Mouse (Mus musculus) neural tube, embryonic 15.5 days (tissue): ENCODE measurements around the gene Fbxo11. TPM values are rescaled to one million over a fixed set of nuclear protein-coding genes. Genes with fewer than 3 reads are reported as not detected.
"Not testable (repeated sequence)": the region's sequence is repeated elsewhere in the genome, so short reads cannot be mapped to it uniquely, and the experiment has no call there.

ENCODE experiments used
- ATAC-seq: fragments of 200-750 bp; cut with Nextera tagmentation; 2 replicates; pipeline ENCODE4 v1.8.0; 2017; ENCODE audit warnings: mild to moderate bottlenecking, moderate TSS enrichment, moderate library complexity; ENCODE audit not compliant: low FRiP score
- H3K27ac ChIP-seq: fragments of 300-500 bp; sonication (generic); replicated peaks from 2 replicates; pipeline ENCODE4 v1.5.1; 2015; ENCODE audit warnings: mild to moderate bottlenecking, inconsistent platforms
- H3K27me3 ChIP-seq: fragments of 300-500 bp; sonication (generic); replicated peaks from 2 replicates; pipeline ENCODE4 v1.6.1; 2015; ENCODE audit warnings: inconsistent platforms
- H3K36me3 ChIP-seq: fragments of 300-500 bp; sonication (generic); 2 replicates; pipeline ENCODE4 v1.6.1; 2015; ENCODE audit warnings: inconsistent platforms
- H3K4me1 ChIP-seq: fragments of 300-500 bp; sonication (generic); 2 replicates; pipeline ENCODE4 v1.6.1; 2015; ENCODE audit warnings: inconsistent platforms
- H3K4me2 ChIP-seq: fragments of 300-500 bp; sonication (generic); 2 replicates; pipeline ENCODE4 v1.6.1; 2015; ENCODE audit warnings: inconsistent platforms, mild to moderate bottlenecking, moderate library complexity
- H3K4me3 ChIP-seq: fragments of 300-500 bp; sonication (generic); replicated peaks from 2 replicates; pipeline ENCODE4 v1.5.1; 2015; ENCODE audit warnings: mild to moderate bottlenecking, inconsistent platforms
- H3K9ac ChIP-seq: fragments of 300-500 bp; sonication (generic); replicated peaks from 2 replicates; pipeline ENCODE4 v1.6.1; 2015; ENCODE audit warnings: mild to moderate bottlenecking, inconsistent platforms
- H3K9me3 ChIP-seq: fragments of 300-500 bp; sonication (generic); replicated peaks from 2 replicates; pipeline ENCODE4 v1.6.1; 2016; ENCODE audit warnings: inconsistent platforms
- WGBS: fragments of 180-500 bp; shearing (Covaris S2); methylation state at CpG from one replicate; pipeline ENCODE4 v1.1.7; 2015; ENCODE audit warnings: mixed read lengths; 5-methylcytosine and 5-hydroxymethylcytosine counted together
- polyA plus RNA-seq: library from polyadenylated mRNA; unstranded; fragments of >200 nt; fragmentation: Nextera tagmentation; extraction: Ambion mirVana; gene quantifications from 2 replicates; pipeline ENCODE4 v1.2.1, GENCODE M21; 2015

Gene Fbxo11
- polyA plus RNA-seq, 1 experiment from 2014 or later: 28.4 TPM

DNA sequence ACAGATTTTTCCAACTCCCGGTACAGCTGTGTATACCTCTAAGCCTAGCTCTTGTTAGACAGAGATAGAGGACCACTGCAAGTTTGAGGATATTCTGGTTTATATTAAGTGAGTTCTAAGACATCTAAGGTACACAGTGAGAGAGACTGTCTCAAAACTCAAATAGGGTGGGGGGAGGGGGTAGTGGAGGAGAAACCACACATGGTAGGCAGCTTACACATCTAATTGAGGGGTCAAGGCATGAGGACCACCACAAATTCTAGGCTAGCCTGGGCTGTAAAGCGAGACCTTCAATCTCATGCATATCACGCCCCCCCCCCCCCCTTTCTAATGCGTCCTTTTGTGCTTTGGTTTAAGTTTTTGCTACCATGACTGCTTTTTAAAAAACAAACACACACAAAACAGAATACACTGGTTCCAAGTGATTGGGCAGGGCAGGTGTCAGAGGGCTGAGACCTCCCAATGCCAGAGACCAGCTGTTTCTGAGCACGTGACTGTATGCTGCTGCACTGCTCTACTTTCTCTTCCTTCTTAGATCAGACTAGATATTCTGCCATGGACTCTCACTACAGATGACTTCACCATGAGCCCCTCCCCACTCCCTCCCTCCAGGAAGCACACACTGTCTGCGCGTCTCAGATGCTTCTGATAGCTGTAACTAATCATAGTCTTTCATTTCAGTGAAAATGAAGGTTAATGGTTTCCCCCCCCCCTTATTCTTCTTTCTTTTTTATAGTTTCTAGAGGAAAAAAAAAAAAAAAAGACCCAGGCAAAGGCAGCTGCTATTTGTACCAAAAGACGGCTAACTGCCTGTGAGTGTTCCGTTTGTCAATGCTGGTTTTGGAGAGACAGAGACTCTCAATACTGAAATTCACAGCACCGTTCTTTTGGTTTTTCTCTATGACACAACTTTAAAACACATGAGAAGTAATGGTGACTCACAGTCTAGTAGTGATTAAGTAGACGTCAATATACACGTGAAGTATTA, 22.7 kb downstream of the Fbxo11 start:
- ATAC-seq: 0 out of 2 replicates have a peak, but pooled peaks have one; percentile 37
- Histone ChIP-seq H3K4me3 (no peak overlapping the region), H3K27ac (no peak overlapping the region), H3K36me3 (0 out of 2 replicates have a peak, but pooled peaks cover 4% of the 10 kb centered on the region), H3K9ac (no peak overlapping the region), H3K4me2 (no peak overlapping the region), H3K9me3 (no peaks in the 10 kb centered on the region), H3K27me3 (no peaks in the 10 kb centered on the region), H3K4me1 (peaks cover 23% of the 10 kb centered on the region)
- WGBS: 46% methylated on average over 11 of the region's 12 CpGs

DNA sequence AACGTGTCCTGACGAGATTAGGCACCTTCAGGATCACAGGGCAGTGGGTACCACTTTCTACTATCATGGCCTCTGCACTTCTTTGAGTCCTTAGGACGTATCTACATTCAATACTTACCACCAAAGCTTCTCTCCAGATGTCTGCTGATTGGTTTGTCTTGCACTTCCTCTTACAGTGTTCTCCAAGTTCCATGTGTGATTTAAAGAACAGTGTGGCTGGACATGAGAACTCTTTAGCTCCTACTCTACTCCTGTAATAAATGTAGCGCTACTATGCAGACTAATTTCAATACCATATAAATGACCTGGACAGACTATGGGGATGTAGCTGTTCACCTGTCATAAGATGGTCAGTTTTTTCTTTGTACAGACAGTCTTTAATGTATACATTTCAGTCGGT, 24.3 kb downstream of the Fbxo11 start:
- ATAC-seq: no peak
- Histone ChIP-seq H3K27ac (no peak overlapping the region), H3K9me3 (no peaks in the 10 kb centered on the region), H3K4me3 (no peak overlapping the region), H3K4me1 (peaks cover 19% of the 10 kb centered on the region), H3K4me2 (no peak overlapping the region), H3K9ac (no peak overlapping the region), H3K36me3 (0 out of 2 replicates have a peak, but pooled peaks cover 4% of the 10 kb centered on the region), H3K27me3 (no peaks in the 10 kb centered on the region)
- 91% methylated on average over 5 of the region's 5 CpGs for WGBS

DNA sequence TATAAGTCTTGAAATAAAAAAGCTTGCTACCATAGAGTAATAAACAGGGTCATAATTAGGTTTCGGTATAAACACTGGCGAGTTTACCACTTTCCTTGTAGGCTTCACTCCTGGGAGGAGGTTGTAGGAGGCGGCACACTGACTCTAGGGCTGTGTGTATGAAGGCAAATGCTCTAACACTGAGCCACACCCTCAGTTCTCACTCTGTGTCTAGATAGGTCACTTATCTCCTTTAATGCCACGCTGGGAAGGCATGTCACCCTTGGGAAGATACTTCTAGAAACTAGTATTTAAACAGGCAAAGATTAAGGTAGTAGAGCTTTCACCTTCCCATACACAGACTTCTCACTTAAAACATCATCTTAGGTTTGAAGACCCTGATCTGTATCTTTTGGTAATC, 30.7 kb downstream of the Fbxo11 start:
- Histone ChIP-seq H3K36me3 (no peaks in the 10 kb centered on the region), H3K4me2 (no peak overlapping the region), H3K4me3 (no peak overlapping the region), H3K9me3 (no peaks in the 10 kb centered on the region), H3K27me3 (no peaks in the 10 kb centered on the region), H3K9ac (no peak overlapping the region), H3K4me1 (peaks cover 15% of the 10 kb centered on the region), H3K27ac (no peak overlapping the region)
- no peak for ATAC-seq
- WGBS: 84% methylated on average over 4 of the region's 4 CpGs

DNA sequence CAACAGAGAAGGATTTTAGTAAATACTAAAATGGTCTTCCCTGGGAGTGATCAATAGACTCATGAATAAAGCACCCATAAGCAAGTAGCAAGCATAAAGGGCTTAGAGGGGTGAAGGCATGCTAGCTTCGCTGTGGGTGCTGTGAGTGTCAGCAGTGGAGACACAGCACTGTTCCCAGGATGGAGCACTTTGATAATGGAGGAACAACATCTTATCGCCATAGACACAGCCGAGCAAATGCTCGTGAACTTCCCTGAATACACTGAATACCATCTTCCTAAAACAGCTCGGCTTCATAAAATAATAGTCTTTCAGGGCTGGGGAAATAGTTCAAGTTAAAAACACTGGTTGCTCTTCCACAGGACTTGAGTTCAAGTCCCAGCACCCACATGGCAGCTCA, 33.3 kb downstream of the Fbxo11 start:
- Histone ChIP-seq H3K9me3 (no peaks in the 10 kb centered on the region), H3K4me3 (no peak overlapping the region), H3K4me1 (peaks cover 12% of the 10 kb centered on the region), H3K9ac (no peak overlapping the region), H3K27ac (no peak overlapping the region), H3K36me3 (no peaks in the 10 kb centered on the region), H3K4me2 (no peak overlapping the region), H3K27me3 (no peaks in the 10 kb centered on the region)
- no peak for ATAC-seq
- 89% methylated on average over 5 of the region's 5 CpGs for WGBS

DNA sequence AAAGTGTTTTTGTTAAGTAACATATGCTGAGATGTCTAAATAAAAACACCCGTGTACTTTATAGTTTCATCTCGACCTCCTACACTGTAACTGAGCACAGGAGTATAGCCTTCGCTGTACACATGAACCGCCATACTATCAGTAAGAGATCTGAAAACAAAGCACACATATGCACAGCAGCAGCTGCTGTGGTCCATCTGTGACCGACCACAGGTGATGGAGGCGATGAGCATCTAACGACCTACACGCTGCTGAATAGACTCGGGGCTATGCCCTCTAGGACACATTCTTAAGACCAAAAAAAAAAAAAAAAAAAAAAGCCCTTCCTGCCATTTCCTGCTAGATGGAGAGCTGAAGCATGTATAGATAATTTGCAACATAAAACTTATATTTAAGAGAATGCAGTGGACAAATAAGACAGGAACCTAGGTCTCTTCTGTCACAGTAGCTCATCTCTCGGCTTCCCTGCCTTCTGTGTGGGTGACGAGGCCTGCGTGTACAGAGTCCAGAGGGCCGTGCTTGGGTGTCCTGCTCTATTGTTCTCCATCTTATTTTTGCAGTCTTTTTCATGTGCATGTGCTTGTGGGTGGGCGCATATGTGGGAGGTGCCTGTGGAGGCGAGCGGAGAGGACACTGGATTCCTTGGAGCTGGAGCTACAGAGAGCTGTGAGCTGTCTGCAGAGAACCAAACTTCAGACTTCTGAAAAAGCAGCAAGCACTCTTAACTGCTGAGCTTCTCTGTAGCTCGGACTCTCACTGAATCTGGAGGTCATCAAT, 35.7 kb downstream of the Fbxo11 start:
- H3K4me2 ChIP-seq: no peak overlapping the region
- no peaks in the 10 kb centered on the region for H3K36me3 ChIP-seq
- no peak for ATAC-seq
- H3K27me3 ChIP-seq: no peaks in the 10 kb centered on the region
- H3K9me3 ChIP-seq: no peaks in the 10 kb centered on the region
- peaks cover 27% of the 10 kb centered on the region for H3K4me1 ChIP-seq
- no peak overlapping the region for H3K27ac ChIP-seq
- WGBS: 79% methylated on average over 17 of the region's 17 CpGs
- H3K9ac ChIP-seq: no peak overlapping the region
- no peak overlapping the region for H3K4me3 ChIP-seq

DNA sequence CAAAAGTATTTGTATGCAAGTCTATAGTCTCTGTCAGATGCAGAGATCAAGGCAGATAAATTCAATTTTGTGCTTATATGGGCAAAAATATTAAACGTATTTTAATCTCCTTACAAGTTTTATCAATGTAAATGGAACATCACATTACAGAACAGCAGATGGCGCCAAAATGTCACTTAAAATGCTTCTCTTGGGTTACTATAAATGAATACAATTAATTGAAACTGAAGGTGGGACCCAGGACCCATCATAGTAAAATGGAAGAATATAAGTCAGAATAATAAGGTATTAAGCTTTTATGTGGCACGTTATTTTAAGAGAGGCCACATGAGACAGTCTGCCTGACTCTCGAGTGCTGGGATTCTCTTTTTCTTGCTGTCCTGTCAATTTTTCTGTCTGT, 39.9 kb downstream of the Fbxo11 start:
- H3K27me3 ChIP-seq: no peaks in the 10 kb centered on the region
- H3K9ac ChIP-seq: no peak overlapping the region
- no peak overlapping the region for H3K27ac ChIP-seq
- H3K4me1 ChIP-seq: peaks cover 19% of the 10 kb centered on the region
- no peaks in the 10 kb centered on the region for H3K9me3 ChIP-seq
- H3K36me3 ChIP-seq: no peaks in the 10 kb centered on the region
- H3K4me3 ChIP-seq: no peak overlapping the region
- 35% methylated on average over 4 of the region's 4 CpGs for WGBS
- H3K4me2 ChIP-seq: no peak overlapping the region
- ATAC-seq: no peak

DNA sequence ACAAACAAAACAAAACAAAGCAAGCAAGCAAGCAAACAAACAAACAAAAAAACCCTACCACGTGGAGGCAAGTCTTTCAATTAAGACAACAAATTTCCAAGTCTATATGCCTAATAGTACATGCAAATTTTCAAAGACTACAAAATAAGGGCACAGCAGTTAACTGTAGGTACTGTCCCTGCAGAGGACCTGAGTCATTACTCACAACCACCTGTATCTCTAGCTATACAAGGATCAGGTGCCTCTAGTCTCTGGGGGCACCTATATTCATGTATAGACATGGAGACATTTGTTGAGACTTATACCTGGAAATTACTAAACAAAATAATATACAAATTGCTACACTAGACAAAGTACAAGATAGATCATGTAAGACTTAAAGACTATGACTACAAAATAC, 41.2 kb downstream of the Fbxo11 start:
- H3K27me3 ChIP-seq: no peaks in the 10 kb centered on the region
- no peaks in the 10 kb centered on the region for H3K9me3 ChIP-seq
- H3K9ac ChIP-seq: no peak overlapping the region
- H3K27ac ChIP-seq: no peak overlapping the region
- ATAC-seq: no peak
- WGBS: 91% methylated on average over 1 of the region's 1 CpGs
- H3K4me3 ChIP-seq: no peak overlapping the region
- H3K4me1 ChIP-seq: peaks cover 23% of the 10 kb centered on the region
- H3K4me2 ChIP-seq: no peak overlapping the region
- no peaks in the 10 kb centered on the region for H3K36me3 ChIP-seq

DNA sequence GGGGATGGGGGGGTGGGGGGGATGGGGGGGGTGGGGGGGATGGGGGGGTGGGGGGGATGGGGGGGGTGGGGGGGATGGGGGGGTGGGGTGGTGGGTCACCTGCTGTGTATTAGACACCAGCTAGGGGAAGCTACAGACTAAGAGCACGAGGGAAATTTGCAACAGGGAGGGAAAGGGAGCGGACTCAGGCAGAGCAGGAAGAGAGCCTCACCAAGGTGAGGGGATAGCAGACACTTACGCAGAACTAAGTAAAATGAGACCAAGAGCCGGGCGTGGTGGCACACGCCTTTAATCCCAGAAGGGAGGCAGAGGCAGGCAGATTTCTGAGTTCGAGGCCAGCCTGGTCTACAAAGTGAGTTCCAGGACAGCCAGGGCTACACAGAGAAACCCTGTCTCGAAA, 49.1 kb downstream of the Fbxo11 start:
- not testable (repeated sequence) for H3K27ac ChIP-seq, H3K4me2 ChIP-seq, H3K4me3 ChIP-seq, H3K27me3 ChIP-seq, H3K9me3 ChIP-seq, H3K9ac ChIP-seq, ATAC-seq
- peaks cover 33% of the 10 kb centered on the region for H3K36me3 ChIP-seq
- WGBS: 92% methylated on average over 8 of the region's 8 CpGs
- H3K4me1 ChIP-seq: peaks cover 11% of the 10 kb centered on the region

DNA sequence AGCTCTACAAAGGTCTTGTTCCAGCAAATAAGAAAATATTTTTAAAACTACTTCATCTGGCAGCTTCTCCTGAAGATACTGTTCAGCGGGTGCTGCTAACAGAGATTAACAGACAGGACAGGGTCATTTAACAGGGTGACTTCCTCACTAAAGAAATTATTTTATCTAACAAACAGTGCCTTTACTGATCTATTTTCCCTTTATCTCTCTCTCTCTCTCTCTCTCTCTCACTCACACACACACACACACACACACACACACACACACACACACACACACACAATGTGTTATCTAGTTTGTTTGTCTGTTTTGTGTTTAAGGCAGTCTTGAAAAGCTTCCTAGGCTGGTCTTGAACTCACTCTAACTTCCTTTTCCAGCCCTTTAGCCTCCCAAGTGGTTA, 50.6 kb downstream of the Fbxo11 start:
- Histone ChIP-seq H3K9ac (no peak overlapping the region), H3K4me2 (no peak overlapping the region), H3K9me3 (no peaks in the 10 kb centered on the region), H3K27me3 (no peaks in the 10 kb centered on the region), H3K27ac (no peak overlapping the region), H3K36me3 (peaks cover 44% of the 10 kb centered on the region), H3K4me1 (peaks cover 8% of the 10 kb centered on the region), H3K4me3 (no peak overlapping the region)
- 82% methylated on average over 1 of the region's 1 CpGs for WGBS
- ATAC-seq: no peak

DNA sequence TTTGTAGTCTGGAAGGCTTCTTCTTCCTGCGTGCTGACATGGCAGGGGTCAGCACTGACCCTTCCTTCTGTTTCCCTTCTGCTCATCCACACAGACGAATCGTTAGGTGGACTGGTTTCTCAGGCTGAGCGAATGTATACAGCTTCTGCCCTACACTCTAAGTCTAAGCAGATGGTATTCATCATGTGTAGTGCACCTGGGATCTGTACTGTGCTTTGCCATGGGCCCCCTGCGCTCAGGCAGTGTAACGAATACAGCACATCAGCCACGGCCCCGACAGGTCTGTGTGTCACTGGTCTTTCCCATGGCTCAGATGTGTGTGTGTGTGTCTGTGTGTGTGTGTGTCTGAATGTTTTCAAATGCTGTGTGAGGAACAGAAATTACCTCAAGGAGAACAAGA, 58.1 kb downstream of the Fbxo11 start:
- Histone ChIP-seq H3K9me3 (no peaks in the 10 kb centered on the region), H3K4me2 (no peak overlapping the region), H3K4me1 (no peaks in the 10 kb centered on the region), H3K9ac (no peak overlapping the region), H3K36me3 (peaks cover 55% of the 10 kb centered on the region), H3K4me3 (no peak overlapping the region), H3K27me3 (no peaks in the 10 kb centered on the region), H3K27ac (no peak overlapping the region)
- 86% methylated on average over 8 of the region's 8 CpGs for WGBS
- ATAC-seq: no peak

DNA sequence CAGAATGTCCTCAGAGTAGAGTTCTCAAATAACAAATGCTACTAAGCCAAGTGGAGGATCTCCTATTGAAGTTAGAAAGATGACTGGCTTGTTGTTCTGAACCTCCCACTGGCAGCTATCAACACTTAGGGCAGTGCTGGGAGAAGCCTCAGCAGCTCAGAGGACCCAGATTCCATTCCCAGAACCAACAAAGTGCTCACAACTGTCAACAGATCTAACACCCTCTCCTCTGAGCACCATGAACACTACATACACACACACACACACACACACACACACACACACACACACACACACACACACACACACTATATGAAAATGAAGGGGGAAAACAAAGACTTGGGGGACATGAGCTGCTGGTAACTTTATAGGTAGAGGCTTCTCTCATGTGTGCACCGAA, 60.2 kb downstream of the Fbxo11 start:
- Histone ChIP-seq H3K27me3 (no peaks in the 10 kb centered on the region), H3K4me3 (no peak overlapping the region), H3K9ac (no peak overlapping the region), H3K4me1 (no peaks in the 10 kb centered on the region), H3K27ac (no peak overlapping the region), H3K9me3 (no peaks in the 10 kb centered on the region), H3K36me3 (peaks cover 57% of the 10 kb centered on the region), H3K4me2 (no peak overlapping the region)
- ATAC-seq: no peak
- 100% methylated on average over 1 of the region's 1 CpGs for WGBS

DNA sequence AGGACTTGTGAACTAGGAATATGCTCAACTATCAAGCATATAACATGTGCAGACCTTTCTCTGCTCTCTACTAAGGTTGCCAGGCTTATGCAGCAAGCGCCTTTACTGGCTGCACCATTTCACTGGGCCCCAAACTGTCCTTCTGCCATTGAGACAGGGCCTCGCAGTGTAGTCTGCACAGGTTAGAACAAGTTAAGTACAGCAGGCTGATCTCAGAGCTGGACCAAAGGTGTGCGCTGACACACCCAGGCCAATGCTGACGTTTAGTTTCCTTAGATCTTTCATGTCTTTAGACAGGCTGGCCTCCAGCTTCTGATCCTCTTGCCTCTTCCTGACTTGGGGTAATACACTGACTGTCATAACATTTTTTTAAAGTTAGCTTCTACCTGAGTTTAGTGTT, 67.3 kb downstream of the Fbxo11 start:
- H3K4me1 ChIP-seq: no peaks in the 10 kb centered on the region
- 93% methylated on average over 4 of the region's 4 CpGs for WGBS
- no peak overlapping the region for H3K4me2 ChIP-seq
- peaks cover 78% of the 10 kb centered on the region for H3K36me3 ChIP-seq
- H3K9me3 ChIP-seq: no peaks in the 10 kb centered on the region
- H3K4me3 ChIP-seq: no peak overlapping the region
- no peak overlapping the region for H3K9ac ChIP-seq
- ATAC-seq: no peak
- no peaks in the 10 kb centered on the region for H3K27me3 ChIP-seq
- no peak overlapping the region for H3K27ac ChIP-seq
